Mouse (Mus musculus) olfactory bulb, adult 2 months (tissue): ENCODE results near the gene Tlcd2.

Experiments
- CTCF ChIP-seq: fragments of 200-500 bp; IDR thresholded peaks from 2 replicates; pipeline ENCODE4 v1.5.1; 2012; ENCODE audit warnings: low read depth, mild to moderate bottlenecking, low read length, moderate library complexity; ENCODE audit not compliant: insufficient read depth
- POLR2A ChIP-seq: fragments of 200-500 bp; IDR thresholded peaks from 2 replicates; pipeline ENCODE4 v1.6.1; 2012; ENCODE audit warnings: mild to moderate bottlenecking, low read depth, low read length, moderate library complexity; ENCODE audit not compliant: insufficient read depth

- TF ChIP-seq CTCF (no peak), POLR2A (no peak)
Measured at GRCm38 (mm10) chr11:75439363-75439762, 22.2 kb upstream of the Tlcd2 start, which contains the start of gene Serpinf2.
